In the genomic region with DNA sequence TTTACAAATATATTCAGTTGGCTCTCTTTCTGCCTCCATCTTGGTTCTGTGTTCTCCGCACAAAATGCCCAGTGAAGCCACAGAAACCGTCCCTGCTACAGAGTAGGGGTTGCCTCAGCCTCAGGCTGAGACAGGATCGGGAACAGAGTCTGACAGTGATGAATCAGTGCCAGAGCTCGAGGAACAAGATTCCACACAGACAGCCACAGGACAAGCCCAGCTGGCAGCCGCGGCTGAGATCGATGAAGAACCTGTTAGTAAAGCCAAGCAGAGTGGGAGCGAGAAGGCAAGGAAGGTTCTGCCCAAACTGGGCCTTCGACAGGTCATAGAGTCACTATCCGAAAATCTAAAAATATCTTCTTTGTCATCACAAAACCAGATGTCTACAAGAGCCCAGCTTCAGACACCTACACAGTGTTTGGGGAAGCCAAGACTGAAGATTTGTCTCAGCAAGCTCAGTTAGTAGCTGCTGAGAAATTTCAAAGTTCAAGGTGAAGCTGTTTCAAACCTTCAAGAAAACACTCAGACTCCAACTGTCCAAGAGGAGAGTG, we compare ENCODE assay signal across 38 mouse cellular contexts. TPM values are rescaled to one million over a fixed set of nuclear protein-coding genes. Genes with fewer than 3 reads are reported as not detected.
"Had no signal": no experiment of that assay in that cellular context is flagged by ENCODE, and none has a peak within 500 bp of the region (broad histone marks: within the 10 kb centered on the region; RNA-seq: fewer than 3 reads in every experiment).

No protein-coding gene starts in this region.

- H3K4me1 ChIP-seq: heart, embryonic 10.5 days; heart, embryonic 12.5 days; hindbrain, embryonic 10.5 days; hindbrain, embryonic 12.5 days; intestine, embryonic 15.5 days; limb, embryonic 10.5 days; limb, embryonic 12.5 days; liver, embryonic 12.5 days had no signal

- H3K36me3 ChIP-seq: heart, embryonic 10.5 days; hindbrain, embryonic 10.5 days; hindbrain, embryonic 12.5 days; intestine, embryonic 15.5 days; limb, embryonic 10.5 days; limb, embryonic 12.5 days; liver, embryonic 12.5 days had no signal

- H3K9me3 ChIP-seq: heart, embryonic 10.5 days; heart, embryonic 12.5 days; hindbrain, embryonic 10.5 days; hindbrain, embryonic 12.5 days; intestine, embryonic 15.5 days; limb, embryonic 10.5 days; limb, embryonic 12.5 days; liver, embryonic 12.5 days had no signal

- H3K27ac ChIP-seq: gastrocnemius, adult 2 months; heart, adult 2 months; heart, embryonic 10.5 days; hindbrain, embryonic 10.5 days; hindbrain, embryonic 12.5 days; hindbrain, embryonic 14.5 days; intestine, embryonic 15.5 days; kidney, postnatal 0 days; layer of hippocampus, adult 2 months; left cerebral cortex, adult 2 months; limb, embryonic 10.5 days; limb, embryonic 12.5 days; liver, embryonic 12.5 days; liver, embryonic 14.5 days had no signal

- H3K4me2 ChIP-seq: heart, embryonic 12.5 days; hindbrain, embryonic 12.5 days; hindbrain, embryonic 14.5 days; intestine, embryonic 15.5 days; limb, embryonic 12.5 days; liver, embryonic 12.5 days had no signal

- H3K9ac ChIP-seq: heart, embryonic 12.5 days; hindbrain, embryonic 12.5 days; hindbrain, embryonic 14.5 days; intestine, embryonic 15.5 days; limb, embryonic 12.5 days; liver, embryonic 12.5 days; liver, embryonic 14.5 days had no signal

- H3K4me3 ChIP-seq: gastrocnemius, adult 2 months; heart, adult 2 months; heart, embryonic 10.5 days; heart, embryonic 12.5 days; hindbrain, embryonic 10.5 days; hindbrain, embryonic 12.5 days; intestine, embryonic 15.5 days; layer of hippocampus, adult 2 months; left cerebral cortex, adult 2 months; limb, embryonic 10.5 days; limb, embryonic 12.5 days; liver, embryonic 12.5 days had no signal

- H3K27me3 ChIP-seq: heart, embryonic 12.5 days; hindbrain, embryonic 12.5 days; intestine, embryonic 15.5 days; limb, embryonic 12.5 days; liver, embryonic 12.5 days had no signal

- DNase-seq: gastrocnemius, adult 2 months; gastrocnemius, postnatal 10 days; gastrocnemius, postnatal 25 days; heart, adult 2 months; heart, postnatal 10 days; heart, postnatal 4 days; kidney, adult 18-20 months; kidney, postnatal 25 days; kidney, postnatal 4 days; liver had no signal

- ATAC-seq: hindbrain, embryonic 16.5 days; inflammation-experienced regulatory T-cells, adult 6 months; intestine, postnatal 0 days; liver, embryonic 12.5 days had no signal

RNA-seq across cellular contexts. Expression of a gene that starts 15.1 kb away (rescaled TPM):
- total RNA-seq: gastrocnemius, adult 2 months; gastrocnemius, postnatal 10 days; gastrocnemius, postnatal 25 days; gastrocnemius, postnatal 4 days; granulocyte monocyte progenitor cell, adult 5-6 weeks; heart, adult 2 months; heart, postnatal 10 days; heart, postnatal 25 days; heart, postnatal 4 days; layer of hippocampus, adult 2 months; layer of hippocampus, postnatal 10 days; layer of hippocampus, postnatal 25 days; left cerebral cortex, adult 2 months; left cerebral cortex, postnatal 14 days; left cerebral cortex, postnatal 36 days had no signal
- polyA plus RNA-seq: heart, adult 2 months; heart, embryonic 10.5 days; heart, embryonic 12.5 days; heart, embryonic 14.5 days; heart, embryonic 16.5 days; hindbrain, embryonic 10.5 days; hindbrain, embryonic 12.5 days; hindbrain, embryonic 14.5 days; hindbrain, embryonic 16.5 days; inflammation-experienced regulatory T-cells, adult 6 months; intestine, embryonic 15.5 days; intestine, postnatal 0 days; kidney, embryonic 14.5 days; kidney, postnatal 0 days; limb, embryonic 10.5 days; limb, embryonic 12.5 days; limb, embryonic 14.5 days; liver, embryonic 12.5 days; liver, embryonic 14.5 days; liver, embryonic 16.5 days had no signal

RNA-seq across cellular contexts. Expression of a gene that starts 22.8 kb away (rescaled TPM):
- total RNA-seq: gastrocnemius, adult 2 months; gastrocnemius, postnatal 25 days; granulocyte monocyte progenitor cell, adult 5-6 weeks had no signal
- polyA plus RNA-seq: inflammation-experienced regulatory T-cells, adult 6 months had no signal

RNA-seq across cellular contexts. Expression of a gene that starts 26.9 kb away (rescaled TPM):
- total RNA-seq: gastrocnemius, adult 2 months; gastrocnemius, postnatal 10 days; gastrocnemius, postnatal 25 days; gastrocnemius, postnatal 4 days; granulocyte monocyte progenitor cell, adult 5-6 weeks; heart, adult 2 months; heart, postnatal 10 days; heart, postnatal 25 days; heart, postnatal 4 days; layer of hippocampus, adult 2 months; layer of hippocampus, postnatal 10 days; layer of hippocampus, postnatal 25 days; left cerebral cortex, adult 2 months; left cerebral cortex, postnatal 14 days; left cerebral cortex, postnatal 36 days had no signal
- polyA plus RNA-seq: heart, adult 2 months; heart, embryonic 10.5 days; heart, embryonic 12.5 days; heart, embryonic 14.5 days; heart, embryonic 16.5 days; hindbrain, embryonic 10.5 days; hindbrain, embryonic 12.5 days; hindbrain, embryonic 14.5 days; hindbrain, embryonic 16.5 days; inflammation-experienced regulatory T-cells, adult 6 months; intestine, embryonic 15.5 days; intestine, postnatal 0 days; kidney, embryonic 14.5 days; kidney, postnatal 0 days; limb, embryonic 10.5 days; limb, embryonic 12.5 days; limb, embryonic 14.5 days; liver, embryonic 12.5 days; liver, embryonic 14.5 days; liver, embryonic 16.5 days had no signal

RNA-seq across cellular contexts. Expression of a gene that starts 29.3 kb away (rescaled TPM):
- total RNA-seq: gastrocnemius, adult 2 months; gastrocnemius, postnatal 10 days; gastrocnemius, postnatal 25 days; gastrocnemius, postnatal 4 days; granulocyte monocyte progenitor cell, adult 5-6 weeks; heart, adult 2 months; heart, postnatal 10 days; heart, postnatal 25 days; heart, postnatal 4 days; layer of hippocampus, adult 2 months; layer of hippocampus, postnatal 10 days; layer of hippocampus, postnatal 25 days; left cerebral cortex, adult 2 months; left cerebral cortex, postnatal 14 days; left cerebral cortex, postnatal 36 days had no signal
- polyA plus RNA-seq: heart, adult 2 months; heart, embryonic 10.5 days; heart, embryonic 12.5 days; heart, embryonic 14.5 days; heart, embryonic 16.5 days; hindbrain, embryonic 10.5 days; hindbrain, embryonic 12.5 days; hindbrain, embryonic 14.5 days; hindbrain, embryonic 16.5 days; inflammation-experienced regulatory T-cells, adult 6 months; intestine, embryonic 15.5 days; intestine, postnatal 0 days; kidney, embryonic 14.5 days; kidney, postnatal 0 days; limb, embryonic 10.5 days; limb, embryonic 12.5 days; limb, embryonic 14.5 days; liver, embryonic 12.5 days; liver, embryonic 14.5 days; liver, embryonic 16.5 days had no signal

RNA-seq across cellular contexts. Expression of a gene that starts 43.8 kb away (rescaled TPM):
- total RNA-seq: gastrocnemius, adult 2 months; gastrocnemius, postnatal 10 days; gastrocnemius, postnatal 25 days; gastrocnemius, postnatal 4 days; granulocyte monocyte progenitor cell, adult 5-6 weeks; heart, adult 2 months; heart, postnatal 10 days; heart, postnatal 25 days; heart, postnatal 4 days; layer of hippocampus, adult 2 months; layer of hippocampus, postnatal 10 days; layer of hippocampus, postnatal 25 days; left cerebral cortex, adult 2 months; left cerebral cortex, postnatal 14 days; left cerebral cortex, postnatal 36 days had no signal
- polyA plus RNA-seq: heart, adult 2 months; heart, embryonic 10.5 days; heart, embryonic 12.5 days; heart, embryonic 14.5 days; heart, embryonic 16.5 days; hindbrain, embryonic 10.5 days; hindbrain, embryonic 12.5 days; hindbrain, embryonic 14.5 days; hindbrain, embryonic 16.5 days; inflammation-experienced regulatory T-cells, adult 6 months; intestine, embryonic 15.5 days; intestine, postnatal 0 days; kidney, embryonic 14.5 days; kidney, postnatal 0 days; limb, embryonic 10.5 days; limb, embryonic 12.5 days; limb, embryonic 14.5 days; liver, embryonic 12.5 days; liver, embryonic 14.5 days; liver, embryonic 16.5 days had no signal
